Mouse (Mus musculus): ENCODE results near the gene Nsd1.

Gene Nsd1

GRCm38 (mm10) chr13:55252820-55253219, 43.2 kb downstream of the Nsd1 start:
- DNase-seq (ENCODE audit: low read depth, low spot score): no peak

GRCm38 (mm10) chr13:55255052-55255652, 45.6 kb downstream of the Nsd1 start:
- no peak for DNase-seq (ENCODE audit: low read depth, low spot score)

GRCm38 (mm10) chr13:55258651-55259050, 49.1 kb downstream of the Nsd1 start:
- DNase-seq (ENCODE audit: low read depth, low spot score): no peak

GRCm38 (mm10) chr13:55261521-55261920, 51.9 kb downstream of the Nsd1 start:
- no peak for DNase-seq (ENCODE audit: low read depth, low spot score)

GRCm38 (mm10) chr13:55262096-55262495, 52.5 kb downstream of the Nsd1 start:
- DNase-seq (ENCODE audit: low read depth, low spot score): no peak

GRCm38 (mm10) chr13:55277203-55277602, 67.6 kb downstream of the Nsd1 start:
- peak; percentile 16 for DNase-seq (ENCODE audit: low read depth, low spot score)

- no peak for DNase-seq (ENCODE audit: low read depth, low spot score)
Observed at GRCm38 (mm10) chr13:55277646-55278045, 68.1 kb downstream of the Nsd1 start.

GRCm38 (mm10) chr13:55288854-55289253, 79.3 kb downstream of the Nsd1 start:
- DNase-seq (ENCODE audit: low read depth, low spot score): no peak

- no peak for DNase-seq (ENCODE audit: low read depth, low spot score)
Observed at GRCm38 (mm10) chr13:55296760-55297159, 87.2 kb downstream of the Nsd1 start.

GRCm38 (mm10) chr13:55300913-55301312, 91.3 kb downstream of the Nsd1 start:
- DNase-seq (ENCODE audit: low read depth, low spot score): no peak

- no peak for DNase-seq (ENCODE audit: low read depth, low spot score)
Observed at GRCm38 (mm10) chr13:55312028-55312630, 102.5 kb downstream of the Nsd1 start.

GRCm38 (mm10) chr13:55313051-55313450, 103.5 kb downstream of the Nsd1 start:
- no peak for DNase-seq (ENCODE audit: low read depth, low spot score)

- no peak for DNase-seq (ENCODE audit: low read depth, low spot score)
Observed at GRCm38 (mm10) chr13:55314891-55315412, 105.4 kb downstream of the Nsd1 start.

GRCm38 (mm10) chr13:55318351-55318750, 108.8 kb downstream of the Nsd1 start:
- DNase-seq (ENCODE audit: low read depth, low spot score): no peak

GRCm38 (mm10) chr13:55319931-55320533, 110.5 kb downstream of the Nsd1 start, which contains the start of gene Prelid1:
TSS of gene Prelid1 (plus strand) at chr13:55320500.
- no peak for DNase-seq (ENCODE audit: low read depth, low spot score)

- DNase-seq (ENCODE audit: low read depth, low spot score): peak; percentile 91
Observed at GRCm38 (mm10) chr13:55321434-55322129, 112.0 kb downstream of the Nsd1 start, which contains the start of gene Rab24. TSS of gene Rab24 (minus strand) at chr13:55321946.

- peak; percentile 45 for DNase-seq (ENCODE audit: low read depth, low spot score)
Observed at GRCm38 (mm10) chr13:55322130-55322825, 112.7 kb downstream of the Nsd1 start.

GRCm38 (mm10) chr13:55325596-55325995, 116.0 kb downstream of the Nsd1 start:
- no peak for DNase-seq (ENCODE audit: low read depth, low spot score)

- no peak for DNase-seq (ENCODE audit: low read depth, low spot score)
Observed at GRCm38 (mm10) chr13:55327169-55327568, 117.6 kb downstream of the Nsd1 start.

- peak; percentile 90 for DNase-seq (ENCODE audit: low read depth, low spot score)
Observed at GRCm38 (mm10) chr13:55327633-55328032, 118.1 kb downstream of the Nsd1 start.

- no peak for DNase-seq (ENCODE audit: low read depth, low spot score)
Observed at GRCm38 (mm10) chr13:55328171-55328570, 118.6 kb downstream of the Nsd1 start.

Measured in mesoderm, embryonic 11.5 days (tissue).